ENCODE assay signal across 8 mouse cellular contexts in genomic region chr5:125531634-125532033, GRCm38 (mm10). TPM values are rescaled to one million over a fixed set of nuclear protein-coding genes. Genes with fewer than 3 reads are reported as not detected.
DNase-seq lines count a peak whose midpoint lies in the region; ATAC-seq and TF ChIP-seq lines count a peak whose summit lies in the region.

Gene Tmem132b (plus strand): TSS chr5:125531774.

- peak within 1 kb of the TSS; percentile 20; the same call in 1 of the 2 replicates for H3K9ac ChIP-seq in lung, embryonic 14.5 days
- H3K9ac ChIP-seq in forebrain, embryonic 13.5 days: peak within 1 kb of the TSS; percentile 75
- H3K9ac ChIP-seq in midbrain, embryonic 13.5 days (replicated peaks): peak within 1 kb of the TSS; percentile 73

- TF ChIP-seq CTCF in lung, embryonic 14.5 days (IDR thresholded peaks at IDR 0.05; ENCODE audit: low read depth): no peak
- no peak for TF ChIP-seq CTCF in lung, adult 2 months (IDR thresholded peaks at IDR 0.05; ENCODE audit: insufficient read depth, low read length)

- peak within 1 kb of the TSS; percentile 70 for H3K4me2 ChIP-seq in lung, embryonic 14.5 days
- H3K4me2 ChIP-seq in forebrain, embryonic 13.5 days: peak within 1 kb of the TSS; percentile 94
- peak within 1 kb of the TSS; percentile 91 for H3K4me2 ChIP-seq in midbrain, embryonic 13.5 days (replicated peaks)

- H3K27ac ChIP-seq in lung, embryonic 14.5 days (ENCODE audit: low read depth): no peak within 1 kb of the TSS
- H3K27ac ChIP-seq in forebrain, embryonic 13.5 days: peak within 1 kb of the TSS; percentile 15
- H3K27ac ChIP-seq in midbrain, embryonic 13.5 days: peak within 1 kb of the TSS; percentile 65

- H3K4me3 ChIP-seq in lung, embryonic 14.5 days (ENCODE audit: low read depth, low read length): peak within 1 kb of the TSS; percentile 43
- H3K4me3 ChIP-seq in lung, adult 2 months (replicated peaks; ENCODE audit: extremely low read depth, low read depth, low read length): no peak within 1 kb of the TSS
- H3K4me3 ChIP-seq in forebrain, embryonic 13.5 days: peak within 1 kb of the TSS; percentile 61
- peak within 1 kb of the TSS; percentile 59 for H3K4me3 ChIP-seq in midbrain, embryonic 13.5 days (replicated peaks)

- WGBS in lung, embryonic 14.5 days: 3% methylated on average over 24 of the region's 25 CpGs
- 2% methylated on average over 25 of the region's 25 CpGs for WGBS in lung, adult 2 months
- 3% methylated on average over 22 of the region's 25 CpGs for WGBS in forebrain, embryonic 13.5 days
- WGBS in midbrain, embryonic 13.5 days: under 1% methylated on average over 25 of the region's 25 CpGs

- H3K9me3 ChIP-seq in lung, embryonic 14.5 days (ENCODE audit: low read depth, low read length): no peaks in the 10 kb centered on the region
- peaks cover 2% of the 10 kb centered on the region for H3K9me3 ChIP-seq in forebrain, embryonic 13.5 days (replicated peaks)
- H3K9me3 ChIP-seq in midbrain, embryonic 13.5 days: 0 out of 2 replicates have a peak, but pooled peaks cover 2% of the 10 kb centered on the region

- no peak for TF ChIP-seq POLR2A in lung, adult 2 months (IDR thresholded peaks at IDR 0.05; ENCODE audit: borderline replicate concordance, extremely low read depth, low read depth, low read length)

- H3K36me3 ChIP-seq in lung, embryonic 14.5 days (ENCODE audit: insufficient read depth): no peaks in the 10 kb centered on the region
- H3K36me3 ChIP-seq in forebrain, embryonic 13.5 days (ENCODE audit: poor library complexity, severe bottlenecking): no peaks in the 10 kb centered on the region
- no peaks in the 10 kb centered on the region for H3K36me3 ChIP-seq in midbrain, embryonic 13.5 days

- peak; percentile 58 for ATAC-seq in lung, embryonic 14.5 days (ENCODE audit: insufficient read depth)
- peak; percentile 44; the same call in 1 of the 2 replicates for ATAC-seq in forebrain, embryonic 13.5 days
- ATAC-seq in midbrain, embryonic 13.5 days: peak; percentile 53

- H3K27me3 ChIP-seq in lung, embryonic 14.5 days (ENCODE audit: insufficient read depth, low read length): peaks cover 67% of the 10 kb centered on the region
- peaks cover 72% of the 10 kb centered on the region for H3K27me3 ChIP-seq in forebrain, embryonic 13.5 days
- H3K27me3 ChIP-seq in midbrain, embryonic 13.5 days: peaks cover 78% of the 10 kb centered on the region

- peak; percentile 23 for DNase-seq in lung, embryonic 14.5 days
- no peak for DNase-seq in lung, adult 2 months
- peak in 1 of 2 experiments; percentile 53 for DNase-seq in layer of hippocampus, postnatal 14 days (ENCODE audit: low spot score in 2 of 2)
- DNase-seq in testis, postnatal 14 days (ENCODE audit: low spot score): no peak
- no peak for DNase-seq in thymus, adult 18-20 months
- DNase-seq in adrenal gland, postnatal 14 days: no peak

- H3K4me1 ChIP-seq in lung, embryonic 14.5 days (ENCODE audit: insufficient read depth): no peaks in the 10 kb centered on the region
- H3K4me1 ChIP-seq in lung, adult 2 months (ENCODE audit: control insufficient read depth, insufficient read depth, low read length): no peaks in the 10 kb centered on the region; the same call in 1 of the 2 replicates
- peaks cover 37% of the 10 kb centered on the region for H3K4me1 ChIP-seq in forebrain, embryonic 13.5 days
- peaks cover 34% of the 10 kb centered on the region for H3K4me1 ChIP-seq in midbrain, embryonic 13.5 days (replicated peaks)

RNA-seq across cellular contexts. Expression of gene Tmem132b, which starts in this region (rescaled TPM):
- polyA plus RNA-seq in lung, embryonic 14.5 days (2014; fragmentation: Nextera tagmentation; extraction: Ambion mirVana): not detected in 2 replicates
- 0.05 and 0.18 TPM in 2 replicates for polyA plus RNA-seq in lung, adult 2 months (2012; rRNA removed)
- 2.1 TPM in 2 replicates for polyA plus RNA-seq in forebrain, embryonic 13.5 days (2015; fragmentation: Nextera tagmentation; extraction: Ambion mirVana)
- 100 to 1,000 TPM in 1 of 2 experiments, 10 to 100 TPM in 1; 98.9 to 106 TPM for total RNA-seq in layer of hippocampus, postnatal 14 days (2021)
- polyA plus RNA-seq in midbrain, embryonic 13.5 days (2015; fragmentation: Nextera tagmentation; extraction: Ambion mirVana): 2.5 and 2.7 TPM in 2 replicates
- total RNA-seq in adrenal gland, postnatal 14 days (2021): 0.74 and 1.4 TPM in 2 replicates

Comparison
In these comparisons a context has a peak if more than half of its experiments do, and no peak if none do; other contexts are left out.
1. RNA of gene Tmem132b (total RNA-seq): 98.9 to 106 TPM in layer of hippocampus, postnatal 14 days; 0.74 to 1.4 TPM in adrenal gland, postnatal 14 days; every median in the first group is over 10 times any median in the second.
2. Peak in DNase-seq, ATAC-seq, H3K4me3 ChIP-seq, H3K9ac ChIP-seq and H3K4me2 ChIP-seq in lung, embryonic 14.5 days; RNA of the gene not detected or under 1 TPM.
3. H3K9ac ChIP-seq: peak in every context shown above with its lines; median percentile 75 in forebrain, embryonic 13.5 days; 73 in midbrain, embryonic 13.5 days; 20 in lung, embryonic 14.5 days.
4. Peak in every context shown above with its lines, with median percentiles within 50 percentile points of each other: ATAC-seq and H3K4me2 ChIP-seq.